Mouse (Mus musculus) liver, embryonic 14.5 days (tissue): ENCODE results near the gene Cda. TPM values are rescaled to one million over a fixed set of nuclear protein-coding genes. Genes with fewer than 3 reads are reported as not detected.

Source experiments
- ATAC-seq: fragments of 200-750 bp; cut with Nextera tagmentation; 2 replicates; pipeline ENCODE4 v1.8.0; 2017; ENCODE audit warnings: moderate number of reproducible peaks, mild to moderate bottlenecking, moderate library complexity; ENCODE audit not compliant: insufficient read depth
- DNase-seq, 3 experiments: peaks; one replicate each; pipeline ENCODE4 v3.0.0-alpha.2; 2012 to 2013; ENCODE audit warnings: low read depth in 3 of 3, low spot score in 3 of 3
- H3K27ac ChIP-seq: fragments of 300-500 bp; sonication (generic); 2 replicates; pipeline ENCODE4 v1.5.1; 2014; ENCODE audit warnings: moderate library complexity, mild to moderate bottlenecking, control low read depth, inconsistent platforms
- H3K27me3 ChIP-seq: fragments of 300-500 bp; sonication (generic); 2 replicates; pipeline ENCODE4 v1.6.1; 2014; ENCODE audit warnings: mild to moderate bottlenecking, low read length, moderate library complexity; ENCODE audit not compliant: control insufficient read depth, insufficient read depth
- H3K36me3 ChIP-seq: fragments of 300-500 bp; sonication (generic); replicated peaks from 2 replicates; pipeline ENCODE4 v1.6.1; 2014; ENCODE audit warnings: low read depth; ENCODE audit not compliant: control insufficient read depth, insufficient read depth
- H3K4me1 ChIP-seq, 2 experiments: fragments of 200-500 bp in 1 of 2; fragments of 300-500 bp in 1 of 2; sonication (generic) in 1 of 2; replicated peaks; 2 replicates each; pipeline ENCODE4 v1.6.1; 2012 to 2014; ENCODE audit warnings: antibody characterized with exemption in 1 of 2, inconsistent platforms in 1 of 2, low read length in 1 of 2; ENCODE audit not compliant: control insufficient read depth in 2 of 2, insufficient read depth in 2 of 2
- H3K4me2 ChIP-seq: fragments of 300-500 bp; sonication (generic); 2 replicates; pipeline ENCODE4 v1.6.1; 2014; ENCODE audit warnings: low read depth, mild to moderate bottlenecking, control low read depth, moderate library complexity
- H3K4me3 ChIP-seq, 2 experiments: fragments of 200-500 bp in 1 of 2; fragments of 300-500 bp in 1 of 2; sonication (generic) in 1 of 2; 2 replicates each; pipeline ENCODE4 v1.5.1; 2012 to 2014; ENCODE audit warnings: low read depth in 2 of 2, low read length in 2 of 2, mild to moderate bottlenecking in 2 of 2, control low read depth in 1 of 2, inconsistent platforms in 1 of 2, moderate library complexity in 1 of 2; ENCODE audit not compliant: insufficient read depth in 1 of 2
- H3K9ac ChIP-seq: fragments of 300-500 bp; sonication (generic); replicated peaks from 2 replicates; pipeline ENCODE4 v1.6.1; 2014; ENCODE audit warnings: mild to moderate bottlenecking, control low read depth, moderate library complexity
- H3K9me3 ChIP-seq: fragments of 300-500 bp; sonication (generic); 2 replicates; pipeline ENCODE4 v1.6.1; 2016; ENCODE audit warnings: low read length, mixed read lengths; ENCODE audit not compliant: control insufficient read depth
- CTCF ChIP-seq: IDR thresholded peaks from 2 replicates; pipeline ENCODE4 v1.5.1; 2016; ENCODE audit warnings: antibody characterized with exemption, low read depth, control low read depth
- EP300 ChIP-seq: IDR thresholded peaks from 2 replicates; pipeline ENCODE4 v1.6.1; 2016; ENCODE audit warnings: antibody characterized with exemption, low read depth
- WGBS: fragments of 180-500 bp; shearing (Covaris S2); extraction: QIAGEN DNeasy Blood & Tissue Kit; methylation state at CpG from one replicate; pipeline ENCODE4 v1.1.7; 2014; ENCODE audit not compliant: insufficient replicate concordance; 5-methylcytosine and 5-hydroxymethylcytosine counted together
- polyA plus RNA-seq, 2 experiments: library from polyadenylated mRNA; depleted of rRNA in 1 of 2; stranded (reverse) in 1 of 2; unstranded in 1 of 2; fragments of >200 nt; fragmentation: Nextera tagmentation in 1 of 2; extraction: Ambion mirVana in 1 of 2; gene quantifications; 2 replicates each; pipeline versions ENCODE4 v1.2.1 to v1.2.3; 2012 to 2014

Cda gene
- polyA plus RNA-seq, 2 experiments, result 2.6 to 3.7 TPM

DNA sequence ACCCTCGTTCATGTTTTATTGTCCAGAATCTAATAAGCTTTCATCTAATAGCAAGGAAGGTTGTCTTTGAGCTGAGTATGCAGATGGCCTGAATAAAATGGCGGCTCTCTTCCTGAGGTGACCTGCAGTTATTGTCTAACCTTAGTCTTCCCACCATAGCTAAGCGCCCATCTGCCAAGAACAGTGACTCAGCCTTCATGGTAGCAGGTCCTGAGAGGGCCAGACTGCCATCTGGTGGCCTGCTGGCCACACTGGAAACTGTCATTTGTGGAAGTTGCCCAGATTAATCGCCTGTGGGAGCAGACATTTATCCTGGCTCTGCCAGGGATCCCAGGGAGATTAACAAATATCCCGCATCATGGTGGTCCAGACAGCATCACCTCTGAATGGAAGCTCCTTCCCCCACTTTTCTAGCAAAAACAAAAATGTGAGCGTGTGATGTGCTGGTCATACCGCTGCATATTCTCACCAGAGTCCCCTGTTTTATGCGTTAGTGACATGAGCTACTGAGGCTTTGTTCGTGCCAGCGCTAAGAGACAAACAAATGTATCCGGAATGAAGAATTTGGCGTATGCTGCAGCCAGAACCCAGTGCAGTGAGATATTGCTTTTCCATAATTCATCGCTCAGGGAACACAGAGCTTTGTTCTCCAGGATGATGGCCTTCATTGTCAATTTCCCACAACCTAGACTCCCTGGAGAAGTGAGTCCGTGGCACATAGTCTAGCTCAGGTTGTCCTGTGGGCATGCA lies 11.5 kb upstream of the Cda start:
- 41% methylated on average over 14 of the region's 14 CpGs for WGBS
- ATAC-seq (no peak), DNase-seq (peak in 1 of 3 experiments; percentile 24)
- Histone ChIP-seq H3K36me3 (no peaks in the 10 kb centered on the region), H3K27ac (no peak overlapping the region), H3K4me1 (0 out of 4 replicates have a peak, but pooled peaks cover 0 to 2% of the 10 kb centered on the region in 2 experiments), H3K27me3 (no peaks in the 10 kb centered on the region), H3K4me3 (no peak overlapping the region), H3K9ac (no peak overlapping the region), H3K9me3 (no peaks in the 10 kb centered on the region), H3K4me2 (no peak overlapping the region)
- TF ChIP-seq EP300, result no peak
- TF ChIP-seq CTCF, result peak; percentile 81

DNA sequence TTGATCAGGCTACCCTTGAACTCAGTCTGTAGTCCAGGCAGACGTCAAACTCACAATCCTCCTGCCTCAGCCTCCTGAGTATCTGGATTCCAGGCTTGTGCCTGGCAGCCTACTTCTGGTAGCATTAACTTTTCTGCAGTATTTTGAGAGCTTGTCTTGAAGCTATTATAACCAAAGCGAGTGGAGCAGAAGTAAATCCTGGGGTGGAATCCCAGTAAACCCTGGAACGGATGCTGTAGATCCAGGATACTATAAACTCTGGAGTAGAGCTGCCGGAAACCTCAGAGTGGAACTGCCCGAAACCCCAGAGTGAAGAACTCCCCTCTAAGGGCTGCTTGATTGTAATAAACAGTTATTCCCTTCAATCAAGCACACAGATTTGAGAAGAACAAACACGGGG lies 9.7 kb upstream of the Cda start:
- H3K36me3 ChIP-seq, result no peaks in the 10 kb centered on the region
- no peaks in the 10 kb centered on the region for H3K27me3 ChIP-seq
- 0 out of 4 replicates have a peak, but pooled peaks cover 0 to 2% of the 10 kb centered on the region in 2 experiments for H3K4me1 ChIP-seq
- WGBS, result 40% methylated on average over 6 of the region's 6 CpGs
- H3K4me3 ChIP-seq, result no peak overlapping the region
- no peak overlapping the region for H3K9ac ChIP-seq
- no peak for DNase-seq
- no peak overlapping the region for H3K4me2 ChIP-seq
- no peak for TF ChIP-seq CTCF
- no peak for TF ChIP-seq EP300
- no peak overlapping the region for H3K27ac ChIP-seq
- no peak for ATAC-seq
- no peaks in the 10 kb centered on the region for H3K9me3 ChIP-seq

DNA sequence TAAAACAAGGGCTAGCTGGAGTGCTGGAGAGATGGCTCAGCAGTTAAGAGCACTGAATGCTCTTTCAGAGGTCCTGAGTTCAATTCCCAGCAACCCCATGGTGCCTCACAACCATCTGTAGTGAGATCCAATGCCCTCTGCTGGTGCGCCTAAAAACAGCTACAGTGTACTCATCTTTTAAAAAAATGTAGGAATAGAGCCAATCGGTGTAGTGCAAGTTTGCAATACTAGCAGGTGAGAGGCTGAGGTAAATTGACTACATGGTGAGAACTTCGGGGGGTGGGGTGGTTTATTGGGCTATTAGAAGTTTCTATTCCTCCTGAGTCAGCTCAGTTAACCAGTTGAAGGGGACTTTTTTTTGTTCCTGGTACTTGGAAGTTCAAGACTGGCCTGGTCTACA lies 7.3 kb upstream of the Cda start:
- Histone ChIP-seq H3K9me3 (no peaks in the 10 kb centered on the region), H3K4me2 (no peak overlapping the region), H3K27ac (no peak overlapping the region), H3K27me3 (no peaks in the 10 kb centered on the region), H3K9ac (no peak overlapping the region), H3K4me3 (no peak overlapping the region), H3K4me1 (0 out of 4 replicates have a peak, but pooled peaks cover 0 to 2% of the 10 kb centered on the region in 2 experiments), H3K36me3 (no peaks in the 10 kb centered on the region)
- DNase-seq (no peak), ATAC-seq (no peak)
- no peak for TF ChIP-seq CTCF
- TF ChIP-seq EP300, result no peak
- 59% methylated on average over 3 of the region's 3 CpGs for WGBS

DNA sequence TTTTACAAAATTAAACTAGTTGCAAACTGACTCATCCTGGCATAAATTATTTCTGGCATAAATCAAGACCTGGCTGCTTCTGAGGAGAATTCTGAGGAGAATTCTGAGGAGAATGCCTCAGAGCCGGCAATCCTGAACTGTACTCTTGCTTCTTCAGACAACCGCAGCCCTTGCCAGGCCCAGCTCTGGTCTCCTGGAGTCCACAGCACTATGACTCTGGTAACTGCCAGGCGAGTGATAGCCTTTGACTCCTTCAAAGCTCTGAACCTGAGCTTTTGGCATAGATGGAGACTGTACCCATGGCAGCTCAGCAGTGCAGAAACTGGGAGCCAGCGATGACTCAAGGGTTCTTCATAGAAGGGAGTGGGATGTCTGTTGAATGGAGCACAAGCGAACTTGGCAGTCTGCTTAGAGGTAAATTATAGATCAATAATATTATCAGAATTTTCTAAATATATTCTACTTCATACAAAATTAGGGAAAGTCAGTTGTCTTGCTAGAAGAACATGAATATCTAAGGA lies 3.3 kb upstream of the Cda start:
- TF ChIP-seq CTCF, result no peak
- no peak for TF ChIP-seq EP300
- no peaks in the 10 kb centered on the region for H3K27me3 ChIP-seq
- peaks cover 0 to 4% of the 10 kb centered on the region in 2 experiments; a peak in 2 of 4 replicates for H3K4me1 ChIP-seq
- H3K4me2 ChIP-seq, result no peak overlapping the region
- ATAC-seq, result no peak
- H3K27ac ChIP-seq, result no peak overlapping the region
- H3K9me3 ChIP-seq, result no peaks in the 10 kb centered on the region
- no peaks in the 10 kb centered on the region for H3K36me3 ChIP-seq
- no peak overlapping the region for H3K9ac ChIP-seq
- DNase-seq, result no peak
- 66% methylated on average over 5 of the region's 5 CpGs for WGBS
- no peak overlapping the region for H3K4me3 ChIP-seq

DNA sequence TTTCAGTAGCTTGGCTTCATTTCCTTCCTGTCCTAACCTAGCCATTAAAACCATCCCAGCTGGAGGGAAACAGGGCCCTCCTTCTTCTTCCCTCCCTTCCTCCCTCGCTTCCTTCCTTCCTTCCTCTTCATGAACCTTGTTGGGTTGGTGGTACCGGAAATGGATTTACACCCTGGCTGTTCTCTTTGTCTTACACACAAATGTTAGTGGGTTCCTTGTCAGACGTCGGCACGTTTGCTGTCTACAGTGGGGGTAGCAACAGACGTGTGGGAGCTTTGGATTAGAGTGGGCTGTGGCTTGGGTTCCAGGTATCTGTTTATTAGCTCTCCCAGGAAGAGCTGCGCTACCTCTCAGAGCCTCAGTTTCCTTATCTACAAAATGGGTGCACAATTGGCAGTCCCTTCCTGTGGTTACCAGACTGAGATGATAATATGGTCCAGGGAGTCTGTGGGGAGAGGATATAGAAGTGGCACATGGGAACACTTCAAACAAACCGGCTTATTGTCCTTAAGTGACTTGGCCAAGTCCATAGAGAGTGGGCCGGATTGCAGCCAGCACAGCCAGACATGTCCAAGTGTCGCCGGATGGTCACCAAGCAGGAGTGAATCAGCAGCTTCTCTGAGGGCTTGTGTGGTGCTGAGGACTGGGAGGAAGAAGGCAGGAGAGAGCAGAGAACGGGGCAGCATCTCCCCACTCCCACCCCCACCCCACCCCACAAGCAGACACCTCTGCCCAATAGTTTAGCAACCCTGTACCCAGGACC lies 887 bp upstream of the Cda start:
- TF ChIP-seq EP300 (no peak), CTCF (no peak)
- H3K9ac ChIP-seq, result no peak overlapping the region
- H3K4me3 ChIP-seq, result no peak overlapping the region
- no peak for DNase-seq
- H3K36me3 ChIP-seq, result no peaks in the 10 kb centered on the region
- H3K4me1 ChIP-seq, result peaks cover 0 to 4% of the 10 kb centered on the region in 2 experiments; a peak in 2 of 4 replicates
- 30% methylated on average over 12 of the region's 12 CpGs for WGBS
- H3K4me2 ChIP-seq, result peak overlapping the region; percentile 46
- ATAC-seq, result no peak
- no peak overlapping the region for H3K27ac ChIP-seq
- H3K27me3 ChIP-seq, result no peaks in the 10 kb centered on the region
- no peaks in the 10 kb centered on the region for H3K9me3 ChIP-seq
